Mouse (Mus musculus) heart, adult 2 months (tissue): ENCODE measurements around the gene Gm13030. TPM values are rescaled to one million over a fixed set of nuclear protein-coding genes. Genes with fewer than 3 reads are reported as not detected.

ENCODE experiments used
- DNase-seq, 2 experiments: peaks; one replicate each; pipeline ENCODE4 v3.0.0; 2021
- H3K27ac ChIP-seq: fragments of 200-600 bp; 2 replicates; pipeline ENCODE4 v1.8.1; 2022
- H3K27me3 ChIP-seq: fragments of 200-500 bp; 2 replicates; pipeline ENCODE4 v1.6.1; 2012; ENCODE audit warnings: mild to moderate bottlenecking, low read length, inconsistent platforms, mixed read lengths; ENCODE audit not compliant: control insufficient read depth, insufficient read depth
- H3K36me3 ChIP-seq: fragments of 200-500 bp; 2 replicates; pipeline ENCODE4 v1.6.1; 2012; ENCODE audit warnings: low read length, inconsistent platforms; ENCODE audit not compliant: control insufficient read depth, insufficient read depth
- H3K4me1 ChIP-seq: fragments of 200-500 bp; 2 replicates; pipeline ENCODE4 v1.6.1; 2011; ENCODE audit warnings: low read length; ENCODE audit not compliant: control insufficient read depth, insufficient read depth
- H3K4me3 ChIP-seq: fragments of 200-600 bp; 2 replicates; pipeline ENCODE4 v1.8.1; 2022
- H3K79me2 ChIP-seq: fragments of 200-500 bp; replicated peaks from 2 replicates; pipeline ENCODE4 v1.6.1; 2012; ENCODE audit warnings: mild to moderate bottlenecking, inconsistent platforms, low read length, moderate library complexity, mixed read lengths; ENCODE audit not compliant: control insufficient read depth, insufficient read depth
- H3K9ac ChIP-seq: fragments of 200-500 bp; 2 replicates; pipeline ENCODE4 v1.6.1; 2012; ENCODE audit warnings: low read depth, mild to moderate bottlenecking, control low read depth, inconsistent platforms, low read length, mixed read lengths
- CTCF ChIP-seq: fragments of 200-600 bp; IDR thresholded peaks from 2 replicates; pipeline ENCODE4 v1.8.1; 2022; ENCODE audit warnings: antibody characterized with exemption, mild to moderate bottlenecking, moderate library complexity
- EP300 ChIP-seq: fragments of 200-500 bp; IDR thresholded peaks from 2 replicates; pipeline ENCODE4 v1.6.1; 2011; ENCODE audit warnings: low read depth, low read length, control low read depth; ENCODE audit not compliant: insufficient read depth
- POLR2A ChIP-seq: fragments of 200-500 bp; IDR thresholded peaks from 2 replicates; pipeline ENCODE4 v1.6.1; 2011; ENCODE audit warnings: mild to moderate bottlenecking, low read depth, low read length, control low read depth; ENCODE audit not compliant: insufficient read depth
- WGBS: fragments of 180-500 bp; shearing (Covaris S2); methylation state at CpG from one replicate; pipeline ENCODE4 v1.1.7; 2018; 5-methylcytosine and 5-hydroxymethylcytosine counted together
- intact Hi-C: fragments of 180-260 bp; cut with DNase I; formaldehyde crosslinking; loops from one replicate; pipeline ENCODE4 v1.15.1; 2025
- polyA plus RNA-seq: library from polyadenylated mRNA; depleted of rRNA; stranded (reverse); fragments of >200 nt; gene quantifications from 2 replicates; pipeline ENCODE4 v1.2.3, GENCODE M21; 2012
- total RNA-seq, 2 experiments: library from RNA; stranded (reverse); gene quantifications; 2 replicates each; pipeline ENCODE4 v1.2.3; 2021

Gm13030 gene
- total and polyA plus RNA-seq, 3 experiments: not detected

GRCm38 (mm10) chr4:138855092-138855632 lies 18.6 kb downstream of the Gm13030 start:
- intact Hi-C loops: no loop called here
- TF ChIP-seq CTCF (no peak), POLR2A (no peak), EP300 (no peak)
- 75% methylated on average over 9 of the region's 9 CpGs for WGBS
- Histone ChIP-seq H3K79me2 (no peaks in the 10 kb centered on the region), H3K9ac (no peak overlapping the region), H3K27ac (no peak overlapping the region), H3K4me3 (no peak overlapping the region), H3K36me3 (no peaks in the 10 kb centered on the region), H3K27me3 (0 out of 2 replicates have a peak, but pooled peaks cover 1% of the 10 kb centered on the region), H3K4me1 (no peaks in the 10 kb centered on the region)
- no peak for DNase-seq

- WGBS: 65% methylated on average over 6 of the region's 6 CpGs
- intact Hi-C loops: no loop called here
- Histone ChIP-seq H3K27me3 (peaks cover 3% of the 10 kb centered on the region; the same call in 1 of the 2 replicates), H3K27ac (no peak overlapping the region), H3K79me2 (no peaks in the 10 kb centered on the region), H3K36me3 (no peaks in the 10 kb centered on the region), H3K9ac (no peak overlapping the region), H3K4me1 (no peaks in the 10 kb centered on the region), H3K4me3 (no peak overlapping the region)
- TF ChIP-seq CTCF (no peak), POLR2A (no peak)
- no peak for DNase-seq
Measured at GRCm38 (mm10) chr4:138852961-138853360, 20.8 kb downstream of the Gm13030 start.

GRCm38 (mm10) chr4:138851463-138851862 lies 22.3 kb downstream of the Gm13030 start:
- DNase-seq: peak; percentile 48 to 74
- H3K27me3 ChIP-seq: peaks cover 3% of the 10 kb centered on the region; the same call in 1 of the 2 replicates
- intact Hi-C loops: loop anchor here (1.0 kb wide), 3 partner anchors 103 to 404 kb away; no protein-coding TSS in a partner anchor
- no peak overlapping the region for H3K9ac ChIP-seq
- H3K36me3 ChIP-seq: no peaks in the 10 kb centered on the region
- no peak overlapping the region for H3K27ac ChIP-seq
- no peaks in the 10 kb centered on the region for H3K79me2 ChIP-seq
- TF ChIP-seq POLR2A (no peak), EP300 (peak; percentile 88; the same call in 1 of the 2 replicates), CTCF (no peak)
- H3K4me3 ChIP-seq: no peak overlapping the region
- H3K4me1 ChIP-seq: no peaks in the 10 kb centered on the region
- 3% methylated on average over 4 of the region's 4 CpGs for WGBS

GRCm38 (mm10) chr4:138841386-138841785 lies 32.4 kb downstream of the Gm13030 start:
- Histone ChIP-seq H3K4me1 (no peaks in the 10 kb centered on the region), H3K9ac (no peak overlapping the region), H3K36me3 (no peaks in the 10 kb centered on the region), H3K27me3 (no peaks in the 10 kb centered on the region), H3K79me2 (no peaks in the 10 kb centered on the region), H3K27ac (no peak overlapping the region), H3K4me3 (no peak overlapping the region)
- intact Hi-C loops: no loop called here
- TF ChIP-seq EP300 (no peak), POLR2A (no peak), CTCF (no peak)
- WGBS: 70% methylated on average over 7 of the region's 7 CpGs
- DNase-seq: no peak

- H3K36me3 ChIP-seq: no peaks in the 10 kb centered on the region
- H3K27ac ChIP-seq: no peak overlapping the region
- TF ChIP-seq CTCF (no peak), POLR2A (no peak)
- no peaks in the 10 kb centered on the region for H3K4me1 ChIP-seq
- WGBS: 81% methylated on average over 8 of the region's 8 CpGs
- no peak overlapping the region for H3K9ac ChIP-seq
- DNase-seq: no peak
- H3K79me2 ChIP-seq: no peaks in the 10 kb centered on the region
- intact Hi-C loops: no loop called here
- no peaks in the 10 kb centered on the region for H3K27me3 ChIP-seq
- H3K4me3 ChIP-seq: no peak overlapping the region
Measured at GRCm38 (mm10) chr4:138840726-138841125, 33.0 kb downstream of the Gm13030 start.

- Histone ChIP-seq H3K4me3 (no peak overlapping the region), H3K36me3 (no peaks in the 10 kb centered on the region), H3K27ac (no peak overlapping the region), H3K9ac (no peak overlapping the region), H3K4me1 (no peaks in the 10 kb centered on the region), H3K27me3 (no peaks in the 10 kb centered on the region), H3K79me2 (no peaks in the 10 kb centered on the region)
- no peak for DNase-seq
- TF ChIP-seq CTCF (no peak), EP300 (no peak), POLR2A (no peak)
- intact Hi-C loops: no loop called here
- 60% methylated on average over 6 of the region's 6 CpGs for WGBS
Measured at GRCm38 (mm10) chr4:138839806-138840205, 34.0 kb downstream of the Gm13030 start.
